Mouse (Mus musculus) hindbrain, embryonic 11.5 days (tissue): ENCODE data around the gene Zranb1. TPM values are rescaled to one million over a fixed set of nuclear protein-coding genes. Genes with fewer than 3 reads are reported as not detected.

Experiments used
- ATAC-seq: fragments of 200-750 bp; cut with Nextera tagmentation; 2 replicates; pipeline ENCODE4 v1.8.0; 2017; ENCODE audit warnings: mild to moderate bottlenecking, moderate TSS enrichment, moderate library complexity; ENCODE audit not compliant: low FRiP score
- DNase-seq: peaks from one replicate; pipeline ENCODE4 v3.0.0-alpha.2; 2015; ENCODE audit warnings: low spot score
- H3K27ac ChIP-seq: fragments of 300-500 bp; sonication (generic); 2 replicates; pipeline ENCODE4 v1.5.1; 2014; ENCODE audit warnings: mild to moderate bottlenecking, low read depth, low read length
- H3K27me3 ChIP-seq: fragments of 300-500 bp; sonication (generic); 2 replicates; pipeline ENCODE4 v1.6.1; 2014; ENCODE audit warnings: mild to moderate bottlenecking, low read length, moderate library complexity, mixed read lengths; ENCODE audit not compliant: control insufficient read depth, insufficient read depth
- H3K36me3 ChIP-seq: fragments of 300-500 bp; sonication (generic); 2 replicates; pipeline ENCODE4 v1.6.1; 2014; ENCODE audit warnings: mild to moderate bottlenecking, low read length, moderate library complexity, mixed read lengths; ENCODE audit not compliant: control insufficient read depth, insufficient read depth
- H3K4me1 ChIP-seq: fragments of 300-500 bp; sonication (generic); replicated peaks from 2 replicates; pipeline ENCODE4 v1.6.1; 2014; ENCODE audit warnings: low read length, mixed read lengths; ENCODE audit not compliant: control insufficient read depth, insufficient read depth
- H3K4me2 ChIP-seq: fragments of 300-500 bp; sonication (generic); replicated peaks from 2 replicates; pipeline ENCODE4 v1.6.1; 2014; ENCODE audit warnings: mild to moderate bottlenecking, low read depth, low read length
- H3K4me3 ChIP-seq: fragments of 300-500 bp; sonication (generic); 2 replicates; pipeline ENCODE4 v1.5.1; 2014; ENCODE audit warnings: low read depth, low read length
- H3K9ac ChIP-seq: fragments of 300-500 bp; sonication (generic); 2 replicates; pipeline ENCODE4 v1.6.1; 2014; ENCODE audit warnings: low read depth, low read length
- H3K9me3 ChIP-seq: fragments of 300-500 bp; sonication (generic); 2 replicates; pipeline ENCODE4 v1.6.1; 2016; ENCODE audit warnings: low read length; ENCODE audit not compliant: control insufficient read depth
- WGBS: fragments of 180-500 bp; shearing (Covaris S2); extraction: QIAGEN DNeasy Blood & Tissue Kit; methylation state at CpG from one replicate; pipeline ENCODE4 v1.1.7; 2014; 5-methylcytosine and 5-hydroxymethylcytosine counted together
- polyA plus RNA-seq: library from polyadenylated mRNA; unstranded; fragments of >200 nt; fragmentation: Nextera tagmentation; extraction: Ambion mirVana; gene quantifications from 2 replicates; pipeline ENCODE4 v1.2.1, GENCODE M21; 2014

Zranb1 gene
- polyA plus RNA-seq, 1 experiment from 2014 or later: 18.7 TPM

DNA sequence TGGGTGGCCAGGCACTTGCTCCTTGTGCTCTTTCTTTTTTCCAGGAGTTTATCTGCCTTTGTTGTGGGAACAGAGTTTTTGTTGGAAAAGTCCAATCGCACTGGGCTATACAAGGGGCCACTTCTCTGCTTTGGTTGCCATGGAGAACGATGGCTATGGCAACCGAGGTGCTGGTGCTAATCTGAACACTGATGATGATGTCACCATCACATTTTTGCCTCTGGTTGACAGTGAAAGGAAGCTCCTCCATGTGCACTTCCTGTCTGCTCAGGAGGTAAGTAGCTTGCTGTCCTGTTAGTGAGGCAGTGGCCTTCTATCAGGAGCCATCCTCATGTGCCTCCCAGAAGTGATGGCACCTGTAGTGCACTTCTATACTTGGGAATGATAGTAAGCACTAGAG lies 51.7 kb downstream of the Zranb1 start:
- no peak overlapping the region for H3K27ac ChIP-seq
- WGBS: 57% methylated on average over 3 of the region's 3 CpGs
- ATAC-seq (no peak), DNase-seq (peak; percentile 34)
- H3K4me2 ChIP-seq: no peak overlapping the region
- H3K27me3 ChIP-seq: no peaks in the 10 kb centered on the region
- H3K9ac ChIP-seq: no peak overlapping the region
- no peaks in the 10 kb centered on the region for H3K9me3 ChIP-seq
- H3K4me1 ChIP-seq: no peaks in the 10 kb centered on the region
- no peak overlapping the region for H3K4me3 ChIP-seq
- H3K36me3 ChIP-seq: 0 out of 2 replicates have a peak, but pooled peaks cover 2% of the 10 kb centered on the region

DNA sequence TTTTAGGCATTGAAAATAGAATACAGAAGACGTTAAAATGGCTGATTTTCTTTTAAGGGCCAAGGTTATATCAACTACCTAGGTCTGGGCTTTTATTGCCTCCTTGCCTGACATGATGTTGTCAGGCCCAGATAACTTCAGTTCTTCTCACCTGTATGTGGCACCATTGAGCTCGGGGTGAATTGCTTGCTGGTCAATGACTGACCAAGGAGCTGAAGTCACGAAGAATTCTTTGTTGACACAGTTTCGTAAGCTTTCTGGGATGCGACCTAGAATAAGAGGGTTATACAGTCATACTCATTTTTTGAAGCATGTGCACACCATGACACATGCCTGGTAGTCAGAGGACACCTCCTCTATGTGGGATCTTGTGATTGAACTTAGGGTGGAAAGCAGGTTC lies 58.9 kb downstream of the Zranb1 start:
- Histone ChIP-seq H3K4me3 (no peak overlapping the region), H3K27me3 (no peaks in the 10 kb centered on the region), H3K4me2 (no peak overlapping the region), H3K27ac (no peak overlapping the region), H3K4me1 (no peaks in the 10 kb centered on the region), H3K36me3 (peaks cover 12% of the 10 kb centered on the region; the same call in 1 of the 2 replicates), H3K9ac (no peak overlapping the region), H3K9me3 (no peaks in the 10 kb centered on the region)
- DNase-seq (no peak), ATAC-seq (no peak)
- 94% methylated on average over 5 of the region's 5 CpGs for WGBS

DNA sequence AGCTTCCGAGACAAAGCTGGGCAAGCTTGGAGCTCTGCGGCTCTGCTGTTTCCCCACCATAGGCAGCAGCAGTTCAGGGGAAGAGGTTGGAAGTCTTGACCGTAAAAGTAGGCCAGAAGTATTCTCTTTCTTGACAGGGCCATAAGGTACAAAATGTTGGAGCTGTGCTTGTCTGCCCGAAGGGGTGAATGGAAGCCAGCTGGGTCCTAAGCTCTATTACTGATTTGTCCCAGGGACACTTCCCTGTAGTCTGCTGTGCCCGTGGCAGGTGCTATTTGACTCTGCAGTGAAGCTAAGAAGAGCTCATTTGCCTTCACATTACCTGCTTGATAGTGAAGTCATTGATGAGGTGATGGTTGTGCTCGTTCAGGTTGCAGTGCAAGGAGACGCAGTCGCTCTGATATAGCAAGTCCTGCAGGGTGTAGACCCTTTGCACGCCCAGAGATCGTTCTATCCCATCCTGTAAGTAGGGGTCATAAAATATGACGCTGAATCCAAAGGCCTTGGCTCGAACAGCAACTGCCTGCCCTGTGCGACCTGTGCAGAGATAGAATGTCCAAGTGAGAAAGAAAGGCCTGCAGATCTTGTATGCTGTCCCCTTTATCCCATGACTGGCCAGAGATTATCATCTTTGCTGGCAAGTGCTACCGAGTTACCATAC lies 60.4 kb downstream of the Zranb1 start:
- WGBS: 93% methylated on average over 14 of the region's 14 CpGs
- DNase-seq (no peak), ATAC-seq (no peak)
- H3K4me1 ChIP-seq: no peaks in the 10 kb centered on the region
- no peak overlapping the region for H3K4me3 ChIP-seq
- no peak overlapping the region for H3K4me2 ChIP-seq
- H3K9ac ChIP-seq: no peak overlapping the region
- peaks cover 11% of the 10 kb centered on the region; the same call in 1 of the 2 replicates for H3K36me3 ChIP-seq
- no peaks in the 10 kb centered on the region for H3K9me3 ChIP-seq
- H3K27ac ChIP-seq: no peak overlapping the region
- H3K27me3 ChIP-seq: no peaks in the 10 kb centered on the region

DNA sequence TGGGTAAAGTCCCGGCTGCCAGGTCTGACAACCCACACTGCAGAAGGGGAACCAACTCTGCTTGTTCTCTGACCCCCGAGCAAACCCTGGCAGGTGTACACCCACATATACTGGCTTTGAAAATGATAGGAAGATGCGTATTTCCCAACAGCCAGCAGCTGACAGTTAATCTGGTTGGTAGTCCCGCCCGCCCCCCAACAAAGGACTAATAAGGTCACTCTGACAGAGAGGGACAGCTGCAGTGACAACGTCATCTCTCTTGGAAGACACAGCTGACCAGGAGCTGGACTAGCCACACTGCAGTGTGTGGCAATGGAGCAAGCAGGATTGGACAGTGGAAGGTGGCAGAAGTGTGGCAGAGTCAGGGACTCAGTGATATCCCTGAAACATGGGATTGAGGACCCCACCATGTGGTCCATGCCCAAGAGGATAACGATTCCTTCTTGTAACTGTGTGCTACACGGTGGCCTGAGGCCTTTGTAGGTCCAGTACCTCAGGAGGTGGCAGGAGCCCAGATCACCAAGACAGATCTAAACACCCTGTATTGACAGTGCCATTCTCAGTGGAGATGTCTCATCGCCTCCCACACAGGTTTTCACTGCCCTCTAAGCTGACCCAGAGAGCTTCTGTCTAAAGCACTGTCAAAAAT lies 62.1 kb downstream of the Zranb1 start:
- H3K4me1 ChIP-seq: no peaks in the 10 kb centered on the region
- peaks cover 14% of the 10 kb centered on the region; the same call in 1 of the 2 replicates for H3K36me3 ChIP-seq
- no peak overlapping the region for H3K27ac ChIP-seq
- DNase-seq: no peak
- no peak overlapping the region for H3K9ac ChIP-seq
- no peak overlapping the region for H3K4me2 ChIP-seq
- H3K4me3 ChIP-seq: no peak overlapping the region
- H3K27me3 ChIP-seq: no peaks in the 10 kb centered on the region
- WGBS: 90% methylated on average over 9 of the region's 9 CpGs
- ATAC-seq: no peak
- no peaks in the 10 kb centered on the region for H3K9me3 ChIP-seq

DNA sequence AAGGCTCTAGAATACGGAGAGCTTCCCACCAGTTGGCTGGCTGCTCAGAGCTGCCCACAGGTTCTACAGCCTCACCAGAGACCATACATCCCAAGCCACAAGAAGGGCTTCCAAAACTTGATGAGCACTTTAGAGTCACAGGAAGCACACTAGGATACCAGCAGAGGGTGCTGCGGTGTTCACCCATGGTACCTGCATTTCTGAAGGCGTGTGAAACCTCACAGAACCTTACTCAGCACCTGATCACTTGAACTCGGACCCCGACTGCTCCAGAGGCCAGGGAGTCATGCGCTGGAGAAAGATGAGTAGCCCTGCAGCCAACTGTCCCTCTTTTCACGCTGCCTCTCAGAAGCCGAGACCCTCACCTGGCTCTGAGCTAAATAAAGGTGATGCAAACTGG lies 63.2 kb downstream of the Zranb1 start:
- Histone ChIP-seq H3K4me2 (no peak overlapping the region), H3K9ac (no peak overlapping the region), H3K27ac (no peak overlapping the region), H3K4me1 (no peaks in the 10 kb centered on the region), H3K27me3 (no peaks in the 10 kb centered on the region), H3K4me3 (no peak overlapping the region), H3K36me3 (peaks cover 17% of the 10 kb centered on the region), H3K9me3 (no peaks in the 10 kb centered on the region)
- 93% methylated on average over 8 of the region's 8 CpGs for WGBS
- no peak for ATAC-seq
- no peak for DNase-seq

DNA sequence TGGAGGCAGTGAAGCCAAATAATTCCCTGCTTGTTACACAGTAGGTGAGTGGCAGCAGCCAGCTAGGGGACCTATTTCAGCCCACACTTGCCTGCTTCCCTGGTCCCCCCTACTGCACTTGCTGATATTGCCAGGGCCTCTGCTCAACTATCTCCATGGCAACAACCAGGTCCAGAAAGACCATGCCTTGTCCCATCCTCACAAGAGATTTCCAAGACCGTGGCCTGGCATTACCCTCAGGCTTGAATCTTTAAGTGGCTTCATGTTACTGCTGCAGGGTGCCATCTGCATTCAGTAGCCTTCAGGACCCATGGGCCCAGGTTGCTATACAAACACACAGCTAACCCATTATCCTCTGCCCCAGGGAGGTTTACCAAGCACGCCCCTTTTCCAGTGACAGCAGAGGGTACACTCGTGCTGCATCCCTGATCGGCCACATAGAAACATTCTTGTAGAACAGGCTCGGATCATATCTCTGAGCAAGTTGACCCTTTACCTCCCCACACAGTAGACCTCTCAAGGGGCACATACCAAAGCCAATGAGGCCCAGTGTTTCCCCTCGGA lies 63.8 kb downstream of the Zranb1 start:
- H3K9me3 ChIP-seq: no peaks in the 10 kb centered on the region
- H3K4me3 ChIP-seq: no peak overlapping the region
- H3K36me3 ChIP-seq: peaks cover 13% of the 10 kb centered on the region
- no peak for DNase-seq
- WGBS: 79% methylated on average over 6 of the region's 6 CpGs
- no peak overlapping the region for H3K4me2 ChIP-seq
- no peaks in the 10 kb centered on the region for H3K4me1 ChIP-seq
- no peaks in the 10 kb centered on the region for H3K27me3 ChIP-seq
- H3K27ac ChIP-seq: no peak overlapping the region
- ATAC-seq: no peak
- no peak overlapping the region for H3K9ac ChIP-seq

DNA sequence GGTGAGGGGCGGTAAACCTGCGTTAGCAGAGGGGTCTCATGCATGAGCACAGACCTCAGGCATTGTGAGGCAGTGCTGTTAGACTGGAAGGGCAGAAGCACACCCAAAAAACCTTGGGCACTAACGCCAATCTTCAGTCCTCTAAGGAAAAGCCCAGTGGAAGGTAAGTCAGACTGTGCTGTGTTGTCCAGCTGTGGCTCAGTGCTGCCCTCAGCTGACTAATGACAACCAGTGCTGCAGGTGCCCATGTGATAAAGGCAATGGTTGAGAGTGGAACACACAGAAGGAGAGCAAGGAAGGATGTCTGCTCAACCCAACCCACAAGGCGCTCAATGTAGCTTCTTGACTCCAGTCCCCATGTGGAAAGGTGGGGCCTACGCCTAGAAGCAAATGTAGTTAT lies 65.4 kb downstream of the Zranb1 start:
- ATAC-seq (no peak), DNase-seq (no peak)
- 88% methylated on average over 5 of the region's 5 CpGs for WGBS
- Histone ChIP-seq H3K27ac (no peak overlapping the region), H3K9me3 (no peaks in the 10 kb centered on the region), H3K4me2 (no peak overlapping the region), H3K4me1 (no peaks in the 10 kb centered on the region), H3K4me3 (no peak overlapping the region), H3K9ac (no peak overlapping the region), H3K36me3 (peaks cover 11% of the 10 kb centered on the region), H3K27me3 (no peaks in the 10 kb centered on the region)

DNA sequence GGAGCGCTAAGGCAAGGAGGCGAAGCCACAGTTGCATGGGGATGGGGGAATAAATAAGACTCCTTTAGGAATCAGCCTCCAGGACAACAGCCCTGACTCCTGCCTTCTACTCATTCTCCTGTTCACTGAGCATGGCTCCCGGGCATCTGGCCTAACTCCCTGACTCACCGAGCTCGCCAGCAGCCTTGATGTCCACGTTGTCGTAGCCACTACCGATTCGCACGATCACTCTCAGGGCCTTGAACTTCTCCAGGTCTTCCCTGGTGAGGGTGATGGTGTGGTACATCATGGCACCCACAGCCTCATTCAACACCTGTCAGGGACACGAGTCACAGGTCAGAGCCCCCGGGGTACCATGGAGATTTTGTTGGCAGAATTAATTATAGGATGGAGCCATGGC lies 67.7 kb downstream of the Zranb1 start:
- no peak for DNase-seq
- H3K4me1 ChIP-seq: no peaks in the 10 kb centered on the region
- H3K4me3 ChIP-seq: no peak overlapping the region
- H3K9me3 ChIP-seq: no peaks in the 10 kb centered on the region
- H3K36me3 ChIP-seq: peaks cover 8% of the 10 kb centered on the region; the same call in 1 of the 2 replicates
- no peak overlapping the region for H3K27ac ChIP-seq
- H3K27me3 ChIP-seq: no peaks in the 10 kb centered on the region
- ATAC-seq: no peak
- H3K4me2 ChIP-seq: no peak overlapping the region
- H3K9ac ChIP-seq: no peak overlapping the region
- WGBS: 98% methylated on average over 12 of the region's 12 CpGs

DNA sequence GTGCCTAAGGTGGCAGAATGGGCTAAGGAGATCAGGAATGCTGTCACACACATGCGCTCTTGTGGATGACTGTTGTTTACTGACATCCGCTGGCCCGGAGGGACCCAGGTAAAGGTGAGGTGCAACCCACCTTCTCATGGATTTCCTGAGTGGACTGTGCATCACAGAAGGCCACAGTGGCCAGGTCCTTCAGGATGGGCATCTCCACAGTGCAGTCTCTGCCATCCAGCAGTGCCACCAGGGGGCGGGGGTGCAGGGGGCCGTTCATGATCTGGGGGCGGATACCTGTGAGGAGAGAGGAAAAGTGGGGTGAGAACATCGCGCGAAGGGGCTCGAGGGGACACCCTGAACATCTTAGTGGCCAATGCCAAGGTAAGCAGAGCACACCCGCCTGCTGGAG lies 68.1 kb downstream of the Zranb1 start:
- no peaks in the 10 kb centered on the region for H3K4me1 ChIP-seq
- no peak overlapping the region for H3K4me3 ChIP-seq
- H3K4me2 ChIP-seq: no peak overlapping the region
- peaks cover 8% of the 10 kb centered on the region; the same call in 1 of the 2 replicates for H3K36me3 ChIP-seq
- WGBS: 95% methylated on average over 11 of the region's 11 CpGs
- H3K9ac ChIP-seq: no peak overlapping the region
- no peak for ATAC-seq
- DNase-seq: no peak
- no peaks in the 10 kb centered on the region for H3K27me3 ChIP-seq
- H3K27ac ChIP-seq: no peak overlapping the region
- no peaks in the 10 kb centered on the region for H3K9me3 ChIP-seq
